Mouse (Mus musculus) liver, postnatal 0 days (tissue): ENCODE results near the gene Tax1bp3. TPM values are rescaled to one million over a fixed set of nuclear protein-coding genes. Genes with fewer than 3 reads are reported as not detected.

Source experiments
- ATAC-seq: fragments of 200-750 bp; cut with Nextera tagmentation; 2 replicates; pipeline ENCODE4 v1.8.0; 2017; ENCODE audit warnings: mild to moderate bottlenecking, moderate library complexity
- DNase-seq: peaks from one replicate; pipeline ENCODE4 v3.0.0-alpha.2; 2016
- H3K27ac ChIP-seq: fragments of 300-500 bp; sonication (generic); 2 replicates; pipeline ENCODE4 v1.5.1; 2014; ENCODE audit warnings: antibody characterized with exemption, moderate library complexity, mild to moderate bottlenecking, low read depth
- H3K27me3 ChIP-seq: fragments of 300-500 bp; sonication (generic); 2 replicates; pipeline ENCODE4 v1.6.1; 2014; ENCODE audit warnings: low read length, control low read depth, mixed read lengths; ENCODE audit not compliant: insufficient read depth
- H3K36me3 ChIP-seq: fragments of 300-500 bp; sonication (generic); replicated peaks from 2 replicates; pipeline ENCODE4 v1.6.1; 2014; ENCODE audit warnings: mild to moderate bottlenecking, control low read depth, low read length, moderate library complexity, mixed read lengths; ENCODE audit not compliant: insufficient read depth
- H3K4me1 ChIP-seq: fragments of 300-500 bp; sonication (generic); 2 replicates; pipeline ENCODE4 v1.6.1; 2014; ENCODE audit warnings: antibody characterized with exemption, mild to moderate bottlenecking, control low read depth; ENCODE audit not compliant: insufficient read depth
- H3K4me2 ChIP-seq: fragments of 300-500 bp; sonication (generic); 2 replicates; pipeline ENCODE4 v1.6.1; 2014; ENCODE audit warnings: low read depth, mild to moderate bottlenecking, low read length, moderate library complexity, mixed read lengths
- H3K4me3 ChIP-seq: fragments of 300-500 bp; sonication (generic); 2 replicates; pipeline ENCODE4 v1.5.1; 2014; ENCODE audit warnings: low read depth, low read length
- H3K9ac ChIP-seq: fragments of 300-500 bp; sonication (generic); replicated peaks from 2 replicates; pipeline ENCODE4 v1.6.1; 2014; ENCODE audit warnings: mild to moderate bottlenecking, moderate library complexity
- H3K9me3 ChIP-seq: fragments of 300-500 bp; sonication (generic); 2 replicates; pipeline ENCODE4 v1.6.1; 2016; ENCODE audit warnings: mild to moderate bottlenecking, control low read depth, low read length, mixed read lengths
- CTCF ChIP-seq: sonication (generic); IDR thresholded peaks from 2 replicates; pipeline ENCODE4 v1.5.1; 2016; ENCODE audit warnings: antibody characterized with exemption, low read depth
- EP300 ChIP-seq: IDR thresholded peaks from 2 replicates; pipeline ENCODE4 v1.6.1; 2016; ENCODE audit warnings: antibody characterized with exemption, low read depth, mild to moderate bottlenecking
- WGBS: fragments of 180-500 bp; shearing (Covaris S2); extraction: QIAGEN DNeasy Blood & Tissue Kit; methylation state at CpG from one replicate; pipeline ENCODE4 v1.1.7; 2014; ENCODE audit not compliant: insufficient replicate concordance; 5-methylcytosine and 5-hydroxymethylcytosine counted together
- polyA plus RNA-seq: library from polyadenylated mRNA; unstranded; fragments of >200 nt; fragmentation: Nextera tagmentation; extraction: Ambion mirVana; gene quantifications from 2 replicates; pipeline ENCODE4 v1.2.1, GENCODE M21; 2015

Tax1bp3 gene
- polyA plus RNA-seq, 1 experiment from 2014 or later = 35.6 TPM

DNA sequence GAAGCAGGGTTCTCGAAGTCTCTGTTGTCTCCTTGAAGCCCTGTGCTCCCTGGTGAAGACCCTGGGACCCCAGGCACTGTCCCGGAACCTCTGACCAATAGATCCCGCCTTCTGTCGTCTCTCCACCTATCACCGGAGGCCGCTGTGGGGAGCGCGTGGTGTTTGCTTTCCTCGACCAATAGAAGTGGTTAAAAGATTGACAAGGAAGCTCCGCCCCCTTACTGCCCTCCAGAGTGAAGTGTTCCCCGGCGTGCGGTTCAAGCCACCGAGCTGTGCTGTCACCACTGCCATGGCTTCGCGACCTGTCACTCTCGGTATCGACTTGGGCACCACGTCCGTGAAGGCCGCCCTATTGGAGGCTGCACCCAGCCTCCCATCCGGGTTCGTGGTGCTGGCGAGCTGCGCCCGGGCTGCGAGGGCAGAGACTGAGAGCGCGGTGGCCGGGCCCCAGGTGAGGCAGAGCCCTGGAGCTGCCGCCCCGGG, 22.4 kb downstream of the Tax1bp3 start, which contains the start of gene Shpk:
Gene Shpk (plus strand): TSS at position 231 of the 483 bp plus-strand sequence.
- peak within 1 kb of the TSS; percentile 71 for H3K4me3 ChIP-seq
- peak within 1 kb of the TSS; percentile 87 for H3K9ac ChIP-seq
- peak within 1 kb of the TSS; percentile 89 for H3K27ac ChIP-seq
- peak; percentile 96 for ATAC-seq
- H3K4me2 ChIP-seq = peak within 1 kb of the TSS; percentile 97
- peak; percentile 93 for DNase-seq
- 1% methylated on average over 32 of the region's 32 CpGs for WGBS
- H3K4me1 ChIP-seq = peaks cover 18% of the 10 kb centered on the region
- no peaks in the 10 kb centered on the region for H3K9me3 ChIP-seq
- peaks cover 7% of the 10 kb centered on the region; the same call in 1 of the 2 replicates for H3K36me3 ChIP-seq
- no peaks in the 10 kb centered on the region for H3K27me3 ChIP-seq
- no peak for TF ChIP-seq CTCF
- TF ChIP-seq EP300 = no peak

GRCm38 (mm10) chr11:73199879-73200278, 23.0 kb downstream of the Tax1bp3 start:
- no peaks in the 10 kb centered on the region for H3K9me3 ChIP-seq
- H3K27me3 ChIP-seq = no peaks in the 10 kb centered on the region
- TF ChIP-seq CTCF (no peak), EP300 (no peak)
- peak overlapping the region; percentile 87 for H3K9ac ChIP-seq
- DNase-seq (peak; percentile 70), ATAC-seq (peak; percentile 36)
- 2% methylated on average over 12 of the region's 12 CpGs for WGBS
- peak overlapping the region; percentile 97 for H3K4me2 ChIP-seq
- peaks cover 7% of the 10 kb centered on the region; the same call in 1 of the 2 replicates for H3K36me3 ChIP-seq
- H3K27ac ChIP-seq = peak overlapping the region; percentile 89
- peaks cover 18% of the 10 kb centered on the region for H3K4me1 ChIP-seq
- H3K4me3 ChIP-seq = peak overlapping the region; percentile 71

GRCm38 (mm10) chr11:73201021-73201420, 24.1 kb downstream of the Tax1bp3 start:
- H3K4me2 ChIP-seq = no peak overlapping the region
- DNase-seq (no peak), ATAC-seq (no peak)
- peaks cover 3% of the 10 kb centered on the region; the same call in 1 of the 2 replicates for H3K36me3 ChIP-seq
- no peak overlapping the region for H3K9ac ChIP-seq
- 71% methylated on average over 2 of the region's 2 CpGs for WGBS
- H3K27ac ChIP-seq = no peak overlapping the region
- H3K4me3 ChIP-seq = no peak overlapping the region
- H3K27me3 ChIP-seq = no peaks in the 10 kb centered on the region
- no peak for TF ChIP-seq EP300
- no peak for TF ChIP-seq CTCF
- peaks cover 18% of the 10 kb centered on the region for H3K4me1 ChIP-seq
- H3K9me3 ChIP-seq = no peaks in the 10 kb centered on the region

DNA sequence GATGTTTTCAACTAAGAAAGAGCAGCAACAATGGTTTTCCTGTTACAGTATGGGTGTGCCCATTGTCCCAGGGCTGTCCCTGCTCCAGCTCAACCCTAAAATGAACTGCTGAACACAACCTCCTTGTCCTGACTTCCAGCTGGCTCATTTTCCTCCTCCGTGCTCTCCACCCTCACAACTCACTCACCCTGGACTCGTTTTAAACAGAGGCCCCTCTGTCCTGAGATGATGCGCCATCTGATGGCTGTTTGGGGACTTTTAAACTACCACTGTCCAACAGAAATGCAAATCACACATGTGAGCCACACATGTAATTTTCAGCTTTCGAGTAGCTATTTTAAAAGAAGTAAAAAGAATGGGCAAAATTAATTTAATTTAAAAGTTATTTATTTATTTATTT, 24.7 kb downstream of the Tax1bp3 start:
- Histone ChIP-seq H3K9ac (no peak overlapping the region), H3K9me3 (no peaks in the 10 kb centered on the region), H3K36me3 (peaks cover 3% of the 10 kb centered on the region; the same call in 1 of the 2 replicates), H3K4me3 (no peak overlapping the region), H3K27ac (no peak overlapping the region), H3K4me2 (no peak overlapping the region), H3K4me1 (peaks cover 18% of the 10 kb centered on the region), H3K27me3 (no peaks in the 10 kb centered on the region)
- no peak for ATAC-seq
- WGBS = 42% methylated on average over 4 of the region's 4 CpGs
- TF ChIP-seq CTCF = peak; percentile 37; the same call in 1 of the 2 replicates
- TF ChIP-seq EP300 = no peak
- DNase-seq = no peak

- no peak overlapping the region for H3K4me2 ChIP-seq
- no peak overlapping the region for H3K27ac ChIP-seq
- ATAC-seq (no peak), DNase-seq (no peak)
- no peaks in the 10 kb centered on the region for H3K9me3 ChIP-seq
- TF ChIP-seq CTCF (no peak), EP300 (no peak)
- H3K9ac ChIP-seq = no peak overlapping the region
- no peaks in the 10 kb centered on the region for H3K27me3 ChIP-seq
- H3K36me3 ChIP-seq = peaks cover 3% of the 10 kb centered on the region; the same call in 1 of the 2 replicates
- H3K4me1 ChIP-seq = peaks cover 13% of the 10 kb centered on the region
- H3K4me3 ChIP-seq = no peak overlapping the region
- WGBS = 81% methylated on average over 8 of the region's 8 CpGs
Observed at GRCm38 (mm10) chr11:73203895-73204294, 27.0 kb downstream of the Tax1bp3 start.

DNA sequence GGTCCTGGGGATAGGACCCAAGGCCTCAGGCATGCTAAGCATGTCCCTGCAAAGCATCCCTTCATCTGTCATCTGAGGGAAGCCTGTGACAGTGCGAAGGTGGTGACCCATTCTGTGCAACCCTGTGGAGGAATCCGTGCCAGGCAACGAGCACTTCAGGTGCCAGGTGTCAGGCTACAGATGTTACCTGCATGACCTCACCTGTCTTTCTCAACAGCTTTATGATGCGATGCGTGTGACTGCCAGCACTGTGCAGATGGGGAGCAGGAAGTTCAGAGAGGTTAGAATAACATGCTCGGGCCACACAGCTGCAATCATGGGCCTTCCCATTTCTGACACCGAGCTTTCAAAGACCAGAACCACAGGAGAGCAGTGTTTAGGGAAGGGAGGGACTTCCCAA, 28.3 kb downstream of the Tax1bp3 start:
- no peak for TF ChIP-seq CTCF
- Histone ChIP-seq H3K9ac (no peak overlapping the region), H3K4me3 (no peak overlapping the region), H3K9me3 (no peaks in the 10 kb centered on the region), H3K4me1 (peaks cover 8% of the 10 kb centered on the region), H3K36me3 (peaks cover 3% of the 10 kb centered on the region; the same call in 1 of the 2 replicates), H3K4me2 (no peak overlapping the region), H3K27ac (no peak overlapping the region), H3K27me3 (no peaks in the 10 kb centered on the region)
- no peak for ATAC-seq
- 76% methylated on average over 7 of the region's 7 CpGs for WGBS
- DNase-seq = no peak

DNA sequence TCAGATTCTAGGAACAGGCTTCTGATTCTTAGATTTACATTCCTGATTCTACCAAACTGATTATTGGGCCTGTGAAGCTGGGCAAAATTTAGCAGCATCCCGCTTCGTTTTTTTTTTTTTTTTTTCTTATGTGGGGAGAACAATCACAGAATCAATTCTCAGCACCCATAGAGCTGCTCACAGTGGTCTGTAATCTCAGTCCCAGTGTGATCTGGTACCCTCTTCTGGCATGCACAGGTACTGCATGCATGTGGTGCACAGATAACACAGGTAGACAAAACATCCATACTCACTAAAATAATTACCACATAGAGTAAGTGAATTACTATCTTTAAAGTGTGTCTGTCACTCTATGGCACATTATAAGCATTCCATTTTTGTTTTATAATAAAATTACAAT, 30.7 kb downstream of the Tax1bp3 start:
- no peak for ATAC-seq
- no peak overlapping the region for H3K27ac ChIP-seq
- no peaks in the 10 kb centered on the region for H3K4me1 ChIP-seq
- H3K4me2 ChIP-seq = no peak overlapping the region
- H3K27me3 ChIP-seq = no peaks in the 10 kb centered on the region
- no peak overlapping the region for H3K9ac ChIP-seq
- DNase-seq = no peak
- peak; percentile 62 for TF ChIP-seq CTCF
- no peak for TF ChIP-seq EP300
- H3K4me3 ChIP-seq = no peak overlapping the region
- WGBS = 74% methylated on average over 2 of the region's 2 CpGs
- no peaks in the 10 kb centered on the region for H3K9me3 ChIP-seq
- H3K36me3 ChIP-seq = peaks cover 3% of the 10 kb centered on the region; the same call in 1 of the 2 replicates
